Mouse (Mus musculus): Measurements from ENCODE around the gene Usp30. TPM values are rescaled to one million over a fixed set of nuclear protein-coding genes. Genes with fewer than 3 reads are reported as not detected.

Gene Usp30
- polyA plus RNA-seq, 2 experiments, result 2.0 to 3.9 TPM

- no peaks in the 10 kb centered on the region for H3K4me1 ChIP-seq (replicated peaks; ENCODE audit: control insufficient read depth in 2 of 2, insufficient read depth in 2 of 2, low read length in 1 of 2)
- no peak for TF ChIP-seq EP300 (IDR thresholded peaks at IDR 0.05; ENCODE audit: low read depth)
- TF ChIP-seq CTCF (IDR thresholded peaks at IDR 0.05; ENCODE audit: low read depth), result no peak
- WGBS (ENCODE audit: insufficient replicate concordance), result 65% methylated on average over 6 of the region's 6 CpGs
- H3K4me3 ChIP-seq (ENCODE audit: insufficient read depth in 1 of 2, low read depth in 2 of 2, low read length in 2 of 2), result no peak overlapping the region
- no peaks in the 10 kb centered on the region for H3K36me3 ChIP-seq (replicated peaks; ENCODE audit: control insufficient read depth, insufficient read depth, low read depth)
- H3K9me3 ChIP-seq (ENCODE audit: control insufficient read depth, low read length), result no peaks in the 10 kb centered on the region
- no peak for ATAC-seq (ENCODE audit: insufficient read depth)
- H3K27me3 ChIP-seq (ENCODE audit: control insufficient read depth, insufficient read depth, low read length), result no peaks in the 10 kb centered on the region
- DNase-seq (ENCODE audit: low read depth in 3 of 3, low spot score in 3 of 3), result no peak
- no peak overlapping the region for H3K27ac ChIP-seq
- no peak overlapping the region for H3K4me2 ChIP-seq (ENCODE audit: low read depth)
- H3K9ac ChIP-seq (replicated peaks), result no peak overlapping the region
Observed at GRCm38 (mm10) chr5:114161424-114161823, 96.2 kb downstream of the Usp30 start.

GRCm38 (mm10) chr5:114162106-114162815 is 97.0 kb downstream of the Usp30 start:
- no peak for DNase-seq (ENCODE audit: low read depth in 3 of 3, low spot score in 3 of 3)
- 27% methylated on average over 12 of the region's 12 CpGs for WGBS (ENCODE audit: insufficient replicate concordance)

GRCm38 (mm10) chr5:114163117-114163696 is 97.9 kb downstream of the Usp30 start:
- Histone ChIP-seq H3K27me3 (ENCODE audit: control insufficient read depth, insufficient read depth, low read length) (no peaks in the 10 kb centered on the region), H3K27ac (no peak overlapping the region), H3K4me3 (ENCODE audit: insufficient read depth in 1 of 2, low read depth in 2 of 2, low read length in 2 of 2) (no peak overlapping the region), H3K9ac (replicated peaks) (no peak overlapping the region), H3K4me1 (replicated peaks; ENCODE audit: control insufficient read depth in 2 of 2, insufficient read depth in 2 of 2, low read length in 1 of 2) (no peaks in the 10 kb centered on the region), H3K36me3 (replicated peaks; ENCODE audit: control insufficient read depth, insufficient read depth, low read depth) (no peaks in the 10 kb centered on the region), H3K4me2 (ENCODE audit: low read depth) (no peak overlapping the region), H3K9me3 (ENCODE audit: control insufficient read depth, low read length) (no peaks in the 10 kb centered on the region)
- WGBS (ENCODE audit: insufficient replicate concordance), result 55% methylated on average over 6 of the region's 6 CpGs
- no peak for DNase-seq (ENCODE audit: low read depth in 3 of 3, low spot score in 3 of 3)
- no peak for ATAC-seq (ENCODE audit: insufficient read depth)
- TF ChIP-seq CTCF (IDR thresholded peaks at IDR 0.05; ENCODE audit: low read depth) (no peak), EP300 (IDR thresholded peaks at IDR 0.05; ENCODE audit: low read depth) (no peak)

More at GRCm38 (mm10) chr5:114162106-114162815, 97.0 kb downstream of the Usp30 start:
- H3K4me1 ChIP-seq (replicated peaks; ENCODE audit: control insufficient read depth in 2 of 2, insufficient read depth in 2 of 2, low read length in 1 of 2), result no peaks in the 10 kb centered on the region
- no peaks in the 10 kb centered on the region for H3K36me3 ChIP-seq (replicated peaks; ENCODE audit: control insufficient read depth, insufficient read depth, low read depth)
- no peak overlapping the region for H3K27ac ChIP-seq
- ATAC-seq (ENCODE audit: insufficient read depth), result no peak
- no peak overlapping the region for H3K4me3 ChIP-seq (ENCODE audit: insufficient read depth in 1 of 2, low read depth in 2 of 2, low read length in 2 of 2)
- H3K9me3 ChIP-seq (ENCODE audit: control insufficient read depth, low read length), result no peaks in the 10 kb centered on the region
- TF ChIP-seq CTCF (IDR thresholded peaks at IDR 0.05; ENCODE audit: low read depth) (no peak), EP300 (IDR thresholded peaks at IDR 0.05; ENCODE audit: low read depth) (no peak)
- no peak overlapping the region for H3K4me2 ChIP-seq (ENCODE audit: low read depth)
- H3K9ac ChIP-seq (replicated peaks), result no peak overlapping the region
- no peaks in the 10 kb centered on the region for H3K27me3 ChIP-seq (ENCODE audit: control insufficient read depth, insufficient read depth, low read length)

- Histone ChIP-seq H3K4me3 (ENCODE audit: insufficient read depth in 1 of 2, low read depth in 2 of 2, low read length in 2 of 2) (no peak overlapping the region), H3K9me3 (ENCODE audit: control insufficient read depth, low read length) (no peaks in the 10 kb centered on the region), H3K4me1 (replicated peaks; ENCODE audit: control insufficient read depth in 2 of 2, insufficient read depth in 2 of 2, low read length in 1 of 2) (0 out of 4 replicates have a peak, but pooled peaks cover 0 to under 1% of the 10 kb centered on the region in 2 experiments), H3K36me3 (replicated peaks; ENCODE audit: control insufficient read depth, insufficient read depth, low read depth) (no peaks in the 10 kb centered on the region), H3K27me3 (ENCODE audit: control insufficient read depth, insufficient read depth, low read length) (no peaks in the 10 kb centered on the region), H3K27ac (no peak overlapping the region), H3K4me2 (ENCODE audit: low read depth) (no peak overlapping the region), H3K9ac (replicated peaks) (no peak overlapping the region)
- no peak for DNase-seq (ENCODE audit: low read depth in 3 of 3, low spot score in 3 of 3)
- no peak for ATAC-seq (ENCODE audit: insufficient read depth)
- 62% methylated on average over 7 of the region's 7 CpGs for WGBS (ENCODE audit: insufficient replicate concordance)
- TF ChIP-seq EP300 (IDR thresholded peaks at IDR 0.05; ENCODE audit: low read depth) (no peak), CTCF (IDR thresholded peaks at IDR 0.05; ENCODE audit: low read depth) (no peak)
Observed at GRCm38 (mm10) chr5:114170345-114170744, 105.1 kb downstream of the Usp30 start.

- no peak overlapping the region for H3K4me2 ChIP-seq (ENCODE audit: low read depth)
- ATAC-seq (ENCODE audit: insufficient read depth) (no peak), DNase-seq (ENCODE audit: low read depth in 3 of 3, low spot score in 3 of 3) (peak; percentile 43 to 75 (median 45))
- H3K4me3 ChIP-seq (ENCODE audit: insufficient read depth in 1 of 2, low read depth in 2 of 2, low read length in 2 of 2), result no peak overlapping the region
- H3K9me3 ChIP-seq (ENCODE audit: control insufficient read depth, low read length), result no peaks in the 10 kb centered on the region
- no peak overlapping the region for H3K27ac ChIP-seq
- peaks cover 3% of the 10 kb centered on the region in 2 experiments; a peak in 2 of 4 replicates for H3K4me1 ChIP-seq (replicated peaks; ENCODE audit: control insufficient read depth in 2 of 2, insufficient read depth in 2 of 2, low read length in 1 of 2)
- 69% methylated on average over 3 of the region's 3 CpGs for WGBS (ENCODE audit: insufficient replicate concordance)
- H3K9ac ChIP-seq (replicated peaks), result no peak overlapping the region
- H3K36me3 ChIP-seq (replicated peaks; ENCODE audit: control insufficient read depth, insufficient read depth, low read depth), result no peaks in the 10 kb centered on the region
- no peak for TF ChIP-seq CTCF (IDR thresholded peaks at IDR 0.05; ENCODE audit: low read depth)
- TF ChIP-seq EP300 (IDR thresholded peaks at IDR 0.05; ENCODE audit: low read depth), result no peak
- H3K27me3 ChIP-seq (ENCODE audit: control insufficient read depth, insufficient read depth, low read length), result no peaks in the 10 kb centered on the region
Observed at GRCm38 (mm10) chr5:114172936-114173335, 107.7 kb downstream of the Usp30 start.

Measured in liver, embryonic 14.5 days (tissue).